Mouse (Mus musculus) embryonic fibroblast, embryonic 13.5 days (primary cell): ENCODE results near the gene Myh9.

Source experiments
- CTCF ChIP-seq: IDR thresholded peaks from 2 replicates; pipeline ENCODE4 v1.5.1; 2011; ENCODE audit warnings: mild to moderate bottlenecking, control low read depth, low read length, moderate library complexity, borderline replicate concordance; ENCODE audit not compliant: insufficient read depth
- POLR2A ChIP-seq: IDR thresholded peaks from 2 replicates; pipeline ENCODE4 v1.6.1; 2011; ENCODE audit warnings: low read depth, mild to moderate bottlenecking, control low read depth, low read length, moderate library complexity

DNA sequence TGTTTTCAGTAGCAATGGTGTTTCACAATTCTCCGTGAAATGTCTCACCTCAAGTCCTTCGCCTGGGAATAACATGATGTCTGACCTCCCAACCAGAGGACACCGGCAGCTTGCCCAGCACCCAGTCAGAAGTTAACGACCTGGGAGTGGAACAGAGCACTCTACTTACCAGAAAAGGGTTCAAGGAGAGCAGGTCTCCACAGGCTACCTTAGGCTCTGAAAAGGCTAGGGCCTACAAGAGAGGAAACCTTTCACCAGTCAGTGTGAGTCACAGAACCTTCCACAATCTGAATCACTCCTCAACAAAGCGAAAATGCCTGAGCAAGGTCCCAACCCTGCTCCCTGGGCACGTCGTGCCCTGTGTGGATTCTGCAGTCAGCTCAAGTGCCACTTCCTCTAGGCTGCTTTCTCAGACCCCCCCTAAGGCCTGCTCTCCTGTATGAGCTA, 9.5 kb downstream of the Myh9 start:
- TF ChIP-seq POLR2A (no peak), CTCF (no peak)
